Comparison of ENCODE assay signal across 10 mouse cellular contexts in genomic region chr1:39284786-39285185, GRCm38 (mm10).
A peak's percentile ranks its signal among the peaks of the same experiment; 100 is the strongest.
DNase-seq lines count a peak whose midpoint lies in the region; ATAC-seq and TF ChIP-seq lines count a peak whose summit lies in the region.
"Had no signal": no experiment of that assay in that cellular context is flagged by ENCODE, and none has a peak within 500 bp of the region (broad histone marks: within the 10 kb centered on the region; RNA-seq: fewer than 3 reads in every experiment).

No protein-coding gene starts in this region.

- H3K9me3 ChIP-seq in midbrain, postnatal 0 days (ENCODE audit: low read length) = no peaks in the 10 kb centered on the region
- no peaks in the 10 kb centered on the region for H3K9me3 ChIP-seq in intestine, postnatal 0 days (ENCODE audit: control insufficient read depth)
- H3K9me3 ChIP-seq: forebrain, embryonic 13.5 days; megakaryocyte, embryonic 14.5 days had no signal

- H3K27ac ChIP-seq in midbrain, postnatal 0 days (ENCODE audit: low read depth, low read length) = no peak overlapping the region
- no peak overlapping the region for H3K27ac ChIP-seq in intestine, postnatal 0 days (ENCODE audit: low read depth, low read length)
- H3K27ac ChIP-seq: forebrain, embryonic 13.5 days had no signal

- H3K4me3 ChIP-seq in midbrain, postnatal 0 days (ENCODE audit: low read depth, low read length) = no peak overlapping the region
- H3K4me3 ChIP-seq in intestine, postnatal 0 days (ENCODE audit: low read depth, low read length) = no peak overlapping the region
- H3K4me3 ChIP-seq: forebrain, embryonic 13.5 days; megakaryocyte, embryonic 14.5 days had no signal

- no peaks in the 10 kb centered on the region for H3K4me1 ChIP-seq in midbrain, postnatal 0 days (ENCODE audit: insufficient read depth, low read length)
- no peaks in the 10 kb centered on the region for H3K4me1 ChIP-seq in intestine, postnatal 0 days (replicated peaks; ENCODE audit: control insufficient read depth, insufficient read depth, low read length)

- H3K36me3 ChIP-seq in midbrain, postnatal 0 days (ENCODE audit: insufficient read depth, low read length) = no peaks in the 10 kb centered on the region
- no peaks in the 10 kb centered on the region; the same call in 1 of the 2 replicates for H3K36me3 ChIP-seq in intestine, postnatal 0 days (ENCODE audit: control insufficient read depth, insufficient read depth)

- no peak for ATAC-seq in midbrain, postnatal 0 days (ENCODE audit: low FRiP score)
- ATAC-seq in intestine, postnatal 0 days = no peak
- ATAC-seq: forebrain, embryonic 13.5 days had no signal

- H3K9ac ChIP-seq in midbrain, postnatal 0 days (replicated peaks; ENCODE audit: low read length, poor library complexity, severe bottlenecking) = no peak overlapping the region
- no peak overlapping the region for H3K9ac ChIP-seq in intestine, postnatal 0 days (ENCODE audit: low read depth, low read length)
- H3K9ac ChIP-seq: forebrain, embryonic 13.5 days had no signal

- peak; percentile 46 for DNase-seq in ovary, postnatal 36 days (ENCODE audit: low spot score)
- DNase-seq in ovary, postnatal 10 days (ENCODE audit: low spot score) = no peak
- DNase-seq in gastrocnemius, postnatal 10 days = peak; percentile 42
- peak; percentile 45 to 60 for DNase-seq in kidney, postnatal 4 days
- peak; percentile 59 for DNase-seq in skeletal muscle tissue, adult 2 months (ENCODE audit: low read depth, low spot score)
- no peak for DNase-seq in MN1 (ENCODE audit: low spot score)
- no peak for DNase-seq in midbrain, postnatal 0 days (ENCODE audit: low spot score)

- TF ChIP-seq CTCF in midbrain, postnatal 0 days (IDR thresholded peaks at IDR 0.05) = no peak
- TF ChIP-seq CTCF in intestine, postnatal 0 days (IDR thresholded peaks at IDR 0.05; ENCODE audit: low read depth) = no peak

- H3K4me2 ChIP-seq in midbrain, postnatal 0 days (ENCODE audit: low read depth, low read length, poor library complexity, severe bottlenecking) = no peak overlapping the region
- no peak overlapping the region for H3K4me2 ChIP-seq in intestine, postnatal 0 days (replicated peaks; ENCODE audit: low read depth)
- H3K4me2 ChIP-seq: forebrain, embryonic 13.5 days had no signal

- 89% methylated on average over 16 of the region's 16 CpGs for WGBS in midbrain, postnatal 0 days
- WGBS in intestine, postnatal 0 days = 78% methylated on average over 16 of the region's 16 CpGs

- no peaks in the 10 kb centered on the region for H3K27me3 ChIP-seq in midbrain, postnatal 0 days (ENCODE audit: insufficient read depth, low read length)
- H3K27me3 ChIP-seq in intestine, postnatal 0 days (replicated peaks; ENCODE audit: control insufficient read depth, insufficient read depth, low read length) = no peaks in the 10 kb centered on the region
- H3K27me3 ChIP-seq: forebrain, embryonic 13.5 days had no signal

Comparison
In these comparisons a context has a peak if more than half of its experiments do, and no peak if none do; other contexts are left out.
1. DNase-seq: peak in ovary, postnatal 36 days (single experiment), gastrocnemius, postnatal 10 days (single experiment), kidney, postnatal 4 days (2 of 2) and skeletal muscle tissue, adult 2 months (single experiment); none in ovary, postnatal 10 days (single experiment), MN1 (single experiment) and midbrain, postnatal 0 days (single experiment).